Mouse (Mus musculus): ENCODE measurements around the gene Il21r.

Il21r gene

DNA sequence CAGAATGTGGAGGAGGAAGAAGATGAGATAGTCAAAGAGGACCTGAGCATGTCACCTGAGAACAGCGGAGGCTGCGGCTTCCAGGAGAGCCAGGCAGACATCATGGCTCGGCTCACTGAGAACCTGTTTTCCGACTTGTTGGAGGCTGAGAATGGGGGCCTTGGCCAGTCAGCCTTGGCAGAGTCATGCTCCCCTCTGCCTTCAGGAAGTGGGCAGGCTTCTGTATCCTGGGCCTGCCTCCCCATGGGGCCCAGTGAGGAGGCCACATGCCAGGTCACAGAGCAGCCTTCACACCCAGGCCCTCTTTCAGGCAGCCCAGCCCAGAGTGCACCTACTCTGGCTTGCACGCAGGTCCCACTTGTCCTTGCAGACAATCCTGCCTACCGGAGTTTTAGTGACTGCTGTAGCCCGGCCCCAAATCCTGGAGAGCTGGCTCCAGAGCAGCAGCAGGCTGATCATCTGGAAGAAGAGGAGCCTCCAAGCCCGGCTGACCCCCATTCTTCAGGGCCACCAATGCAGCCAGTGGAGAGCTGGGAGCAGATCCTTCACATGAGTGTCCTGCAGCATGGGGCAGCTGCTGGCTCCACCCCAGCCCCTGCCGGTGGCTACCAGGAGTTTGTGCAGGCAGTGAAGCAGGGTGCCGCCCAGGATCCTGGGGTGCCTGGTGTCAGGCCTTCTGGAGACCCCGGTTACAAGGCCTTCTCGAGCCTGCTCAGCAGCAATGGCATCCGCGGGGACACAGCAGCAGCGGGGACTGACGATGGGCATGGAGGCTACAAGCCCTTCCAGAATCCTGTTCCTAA, 27.3 kb upstream of the Il21r start:
- DNase-seq = no peak

DNA sequence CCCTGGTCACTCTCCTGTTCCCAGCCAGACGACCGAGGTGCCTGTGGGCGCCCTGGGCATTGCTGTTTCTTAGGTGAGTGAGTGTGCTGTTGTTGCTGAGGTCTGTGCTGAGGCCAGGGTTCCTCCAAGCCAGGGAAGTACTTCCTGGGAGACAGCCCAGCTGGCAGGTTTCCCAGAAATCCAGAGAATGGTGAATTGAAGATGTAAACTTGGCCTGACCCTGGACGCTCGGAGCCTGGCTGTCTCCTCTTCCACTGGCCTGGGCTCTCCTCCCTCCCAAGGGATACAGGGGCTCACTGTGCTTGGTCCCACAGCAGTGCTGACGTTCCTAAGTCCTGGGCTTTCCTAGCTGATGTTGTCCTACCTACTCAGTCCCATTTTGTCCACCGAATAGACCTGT, 26.2 kb upstream of the Il21r start:
- peak; percentile 79 for DNase-seq

GRCm38 (mm10) chr7:125577486-125578088, 25.6 kb upstream of the Il21r start:
- no peak for DNase-seq

- DNase-seq = no peak
Observed at GRCm38 (mm10) chr7:125578106-125578505, 25.1 kb upstream of the Il21r start.

DNA sequence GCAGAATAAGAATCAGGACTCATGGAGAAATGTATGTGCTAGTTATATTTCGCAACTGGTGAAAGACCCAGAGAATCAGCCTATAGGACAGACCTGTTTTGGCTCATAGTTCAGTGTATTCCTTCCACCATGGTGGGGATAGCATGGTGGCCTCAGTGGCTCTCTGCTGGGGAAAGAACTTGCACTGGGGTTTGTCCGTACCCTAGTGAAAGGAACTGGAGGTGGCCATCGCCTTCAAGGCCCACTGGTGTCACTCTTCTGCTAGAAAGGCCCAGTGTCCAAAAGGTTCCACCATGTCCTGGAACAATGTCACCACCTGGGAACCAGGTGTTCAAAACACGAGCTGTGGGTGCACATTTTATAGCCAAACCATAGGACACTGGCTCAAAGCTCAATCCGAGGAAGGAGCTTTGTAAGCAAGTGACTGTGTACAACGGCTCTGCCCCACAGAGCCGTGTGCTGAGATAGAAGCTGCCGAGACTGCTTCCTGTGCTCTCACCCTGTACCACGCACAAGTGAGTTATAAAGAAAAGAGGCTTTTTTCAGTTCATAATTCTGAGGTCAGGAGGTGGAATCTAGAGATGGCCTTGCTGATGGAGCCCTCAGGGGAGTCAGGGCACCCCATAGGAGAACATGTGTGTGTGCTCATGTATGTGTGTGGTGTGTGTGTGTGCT, 23.5 kb upstream of the Il21r start:
- no peak for DNase-seq

GRCm38 (mm10) chr7:125580220-125580549, 23.0 kb upstream of the Il21r start:
- no peak for DNase-seq

DNA sequence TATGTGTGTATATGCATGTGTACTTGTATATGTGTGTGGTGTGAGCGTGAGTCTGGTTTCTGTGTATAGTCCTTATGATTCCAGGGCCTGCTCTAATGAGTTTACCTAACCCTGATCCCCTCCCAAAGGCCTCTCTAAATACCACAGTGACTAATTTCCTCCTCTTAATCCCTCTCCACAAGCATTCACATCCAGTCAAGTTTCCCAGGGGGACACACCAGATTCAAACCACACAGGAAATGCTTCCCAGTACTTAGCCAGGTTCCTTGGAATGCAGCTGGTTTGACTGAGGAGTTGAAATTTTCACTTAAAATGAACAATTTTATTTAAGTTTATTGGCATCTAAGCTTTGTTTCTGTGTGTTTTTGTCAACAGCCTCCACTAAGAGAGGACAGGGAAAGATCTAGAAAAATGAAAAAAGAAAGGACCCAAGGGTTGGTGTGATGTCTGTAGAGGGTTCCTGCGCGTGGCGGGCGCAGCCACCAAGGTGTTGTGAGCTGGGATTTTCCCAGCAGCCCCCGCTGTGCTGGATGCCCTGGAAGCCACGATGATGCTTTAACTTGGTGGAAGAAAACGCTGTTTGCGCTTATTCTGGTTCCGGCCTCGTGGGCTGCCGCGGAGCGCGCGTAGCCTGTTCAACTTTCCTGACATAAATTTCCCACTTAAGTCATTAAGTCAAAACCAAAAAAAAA, 22.5 kb upstream of the Il21r start:
- no peak for DNase-seq

- DNase-seq = peak; percentile 89
Observed at GRCm38 (mm10) chr7:125581317-125581672, 21.9 kb upstream of the Il21r start.

DNA sequence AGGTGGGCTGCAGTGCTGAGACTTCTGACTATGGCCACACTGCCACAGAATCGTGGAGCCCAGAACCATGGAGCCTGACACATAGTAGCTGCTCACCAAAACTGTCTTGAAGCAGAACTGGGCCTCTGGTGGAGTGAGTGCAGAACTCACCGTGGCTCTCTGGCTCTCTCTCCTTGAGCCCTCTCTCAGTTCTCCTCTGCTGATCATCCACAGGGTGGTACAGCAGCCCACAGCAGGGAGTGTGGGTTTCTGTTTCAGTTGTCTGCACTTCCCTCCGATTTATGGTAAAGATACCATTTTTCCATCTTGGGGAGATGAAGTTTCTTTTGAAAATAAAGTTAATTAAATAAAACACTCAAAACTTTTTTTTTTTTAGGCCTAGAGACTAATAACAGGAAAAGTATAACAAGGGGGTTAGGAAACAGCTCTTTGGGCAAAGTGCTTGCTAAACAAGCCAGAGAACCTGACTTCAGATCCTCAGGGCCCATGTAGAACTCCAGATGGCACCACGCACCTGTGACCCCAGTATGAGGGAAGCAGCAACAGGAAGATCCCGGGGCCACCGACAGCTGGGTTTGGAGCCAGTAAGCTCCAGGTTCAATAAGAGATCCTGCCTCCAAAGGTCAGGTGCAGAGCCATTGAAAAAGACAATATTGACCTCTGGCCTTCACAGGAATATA, 19.8 kb upstream of the Il21r start:
- no peak for DNase-seq

DNA sequence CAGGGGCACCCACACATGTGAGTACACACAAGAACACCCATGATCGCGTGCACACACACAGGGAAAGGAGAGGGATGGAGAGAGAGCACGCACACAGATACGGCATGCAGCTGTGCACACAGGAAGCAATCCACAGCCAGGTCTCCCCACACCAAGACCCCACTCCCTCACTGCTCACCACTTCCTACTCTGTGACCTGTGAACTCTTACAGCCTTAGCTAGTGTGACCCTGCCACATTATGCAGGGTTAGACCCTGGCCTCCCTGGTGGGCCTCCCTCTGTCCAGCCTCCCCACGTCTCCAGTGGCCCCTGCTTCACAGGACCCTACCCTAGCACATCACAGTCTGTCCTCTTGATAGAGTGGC, 19.2 kb upstream of the Il21r start:
- DNase-seq = no peak

DNA sequence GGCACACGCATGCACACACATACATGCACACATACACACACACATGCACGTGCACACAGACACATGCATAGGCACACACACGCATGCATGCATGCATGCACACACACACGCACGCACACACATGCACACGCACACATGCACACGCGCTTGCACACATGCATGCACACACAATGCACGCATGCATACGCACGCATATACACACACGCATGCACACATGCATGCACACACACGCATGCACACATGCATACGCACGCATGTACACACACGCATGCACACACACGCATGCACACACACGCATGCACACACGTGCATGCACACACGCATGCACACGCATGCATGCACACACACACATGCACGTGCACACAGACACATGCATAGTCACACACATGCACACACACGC, 16.9 kb upstream of the Il21r start:
- DNase-seq = no peak

DNA sequence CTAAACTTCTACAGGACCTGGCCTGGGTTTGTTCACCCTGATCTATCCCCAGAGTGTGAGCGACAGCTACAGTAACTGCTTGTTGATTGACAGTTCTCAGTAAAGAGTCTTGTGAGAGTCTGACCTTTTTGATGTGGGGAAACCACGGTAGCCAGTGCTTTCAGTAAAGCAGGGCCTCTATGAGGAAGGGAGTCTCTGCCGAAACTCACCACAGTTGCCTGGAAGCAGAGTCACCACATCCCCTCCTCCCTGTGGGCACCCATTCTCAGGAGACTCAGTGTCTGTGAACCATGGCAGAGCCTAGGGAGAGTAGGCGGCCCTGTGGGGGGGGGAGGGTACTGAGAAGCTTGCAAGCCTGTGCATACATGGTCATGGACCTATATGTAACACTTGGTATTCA, 14.5 kb upstream of the Il21r start:
- no peak for DNase-seq

- no peak for DNase-seq
Observed at GRCm38 (mm10) chr7:125589896-125590295, 13.3 kb upstream of the Il21r start.

GRCm38 (mm10) chr7:125593831-125594230, 9.4 kb upstream of the Il21r start:
- no peak for DNase-seq

- no peak for DNase-seq
Observed at GRCm38 (mm10) chr7:125596406-125596805, 6.8 kb upstream of the Il21r start.

- DNase-seq = no peak
Observed at GRCm38 (mm10) chr7:125597083-125597482, 6.1 kb upstream of the Il21r start.

DNA sequence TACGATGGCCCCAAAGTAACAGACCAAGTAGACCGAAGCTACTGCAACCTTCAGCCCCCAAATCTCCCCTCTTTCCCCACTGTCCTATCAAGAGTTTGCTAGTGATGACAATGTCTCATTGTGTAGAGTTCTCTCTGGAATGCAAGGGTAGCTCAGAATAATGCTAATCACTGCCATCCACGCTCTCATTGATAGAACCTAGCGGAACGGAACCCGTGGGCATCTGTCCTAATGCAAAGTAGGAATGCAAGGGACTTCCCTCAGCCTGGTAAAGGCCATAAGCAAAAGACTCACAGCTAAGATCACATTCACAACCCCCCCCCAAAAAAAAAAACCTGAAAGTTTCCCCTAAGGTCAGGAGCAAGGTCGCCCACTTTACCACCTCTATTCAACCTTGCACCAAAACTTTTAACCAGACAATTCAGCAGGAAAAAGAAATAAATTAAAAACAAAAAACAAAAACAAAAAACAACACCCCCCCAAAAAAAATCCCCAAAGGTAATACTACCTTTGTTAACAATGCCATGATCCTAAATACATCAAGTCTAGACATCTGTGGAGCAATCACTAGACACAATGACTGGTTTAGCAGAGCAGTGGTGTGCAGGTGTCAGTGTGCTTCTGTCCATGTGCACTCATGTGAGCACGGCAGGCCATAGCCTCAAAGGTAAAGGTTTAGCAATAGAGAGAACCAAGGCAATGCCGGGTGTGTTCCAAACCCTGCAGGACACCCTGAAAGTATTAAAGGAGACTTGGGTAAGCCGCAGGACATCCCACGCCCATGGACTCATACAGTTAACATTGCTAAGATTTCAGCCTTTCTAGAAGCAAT, 5.5 kb upstream of the Il21r start:
- DNase-seq = no peak

- DNase-seq = no peak
Observed at GRCm38 (mm10) chr7:125599373-125599973, 3.8 kb upstream of the Il21r start.

GRCm38 (mm10) chr7:125600136-125600535, 3.1 kb upstream of the Il21r start:
- no peak for DNase-seq

GRCm38 (mm10) chr7:125600612-125601279, 2.5 kb upstream of the Il21r start:
- no peak for DNase-seq

- no peak for DNase-seq
Observed at GRCm38 (mm10) chr7:125601280-125601670, 2.0 kb upstream of the Il21r start.

Data from kidney, adult 9 months (tissue).